In genomic region chrX:150589696-150590095, GRCm38 (mm10) we compare ENCODE assay signal across 8 mouse cellular contexts. TPM values are rescaled to one million over a fixed set of nuclear protein-coding genes. Genes with fewer than 3 reads are reported as not detected.
DNase-seq lines count a peak whose midpoint lies in the region; ATAC-seq and TF ChIP-seq lines count a peak whose summit lies in the region.

Gene Apex2 (minus strand): TSS chrX:150589868.

- DNase-seq in frontal cortex, adult 2 months (ENCODE audit: extremely low spot score in 1 of 2, low spot score in 1 of 2): no peak
- no peak for DNase-seq in frontal cortex, postnatal 10 days (ENCODE audit: low spot score in 2 of 2)
- no peak for DNase-seq in thymus, adult 2 months
- no peak for DNase-seq in thymus, adult 18-20 months
- no peak for DNase-seq in ovary, postnatal 14 days (ENCODE audit: low spot score)
- no peak for DNase-seq in spleen, postnatal 4 days (ENCODE audit: low spot score in 2 of 2)

- 96% methylated on average over 5 of the region's 5 CpGs for WGBS in thymus, adult 2 months
- WGBS in intestine, embryonic 15.5 days: 71% methylated on average over 5 of the region's 5 CpGs
- 79% methylated on average over 5 of the region's 5 CpGs for WGBS in midbrain, embryonic 15.5 days

- no peak within 1 kb of the TSS for H3K9ac ChIP-seq in intestine, embryonic 15.5 days
- no peak within 1 kb of the TSS for H3K9ac ChIP-seq in midbrain, embryonic 15.5 days

- TF ChIP-seq POLR2A in thymus, adult 2 months (IDR thresholded peaks at IDR 0.05; ENCODE audit: control insufficient read depth, extremely low read depth, insufficient read depth, low read length, poor library complexity): no peak

- H3K27ac ChIP-seq in thymus, adult 2 months (ENCODE audit: control insufficient read depth, insufficient read depth, low read length): no peak within 1 kb of the TSS
- H3K27ac ChIP-seq in intestine, embryonic 15.5 days: no peak within 1 kb of the TSS
- no peak within 1 kb of the TSS for H3K27ac ChIP-seq in midbrain, embryonic 15.5 days

- TF ChIP-seq CTCF in thymus, adult 2 months (IDR thresholded peaks at IDR 0.05; ENCODE audit: borderline replicate concordance, control insufficient read depth, extremely low read depth, insufficient read depth, low read length, poor library complexity): no peak

- no peaks in the 10 kb centered on the region for H3K4me1 ChIP-seq in thymus, adult 2 months (replicated peaks; ENCODE audit: control insufficient read depth, insufficient read depth, low read length)
- no peaks in the 10 kb centered on the region for H3K4me1 ChIP-seq in intestine, embryonic 15.5 days (replicated peaks)
- H3K4me1 ChIP-seq in midbrain, embryonic 15.5 days: peaks cover 3% of the 10 kb centered on the region

- no peak for ATAC-seq in intestine, embryonic 15.5 days
- ATAC-seq in midbrain, embryonic 15.5 days (replicated peaks): no peak

- H3K36me3 ChIP-seq in thymus, adult 2 months (ENCODE audit: control insufficient read depth, insufficient read depth, low read length): 0 out of 2 replicates have a peak, but pooled peaks cover 5% of the 10 kb centered on the region
- H3K36me3 ChIP-seq in intestine, embryonic 15.5 days: no peaks in the 10 kb centered on the region
- H3K36me3 ChIP-seq in midbrain, embryonic 15.5 days (replicated peaks): no peaks in the 10 kb centered on the region

- H3K27me3 ChIP-seq in thymus, adult 2 months (ENCODE audit: control insufficient read depth, insufficient read depth, low read length): no peaks in the 10 kb centered on the region
- no peaks in the 10 kb centered on the region for H3K27me3 ChIP-seq in intestine, embryonic 15.5 days (replicated peaks)
- H3K27me3 ChIP-seq in midbrain, embryonic 15.5 days (replicated peaks): no peaks in the 10 kb centered on the region

- H3K9me3 ChIP-seq in intestine, embryonic 15.5 days: no peaks in the 10 kb centered on the region
- H3K9me3 ChIP-seq in midbrain, embryonic 15.5 days: no peaks in the 10 kb centered on the region

- peak within 1 kb of the TSS; percentile 55 for H3K4me2 ChIP-seq in intestine, embryonic 15.5 days (replicated peaks)
- H3K4me2 ChIP-seq in midbrain, embryonic 15.5 days: peak within 1 kb of the TSS; percentile 56

- no peak within 1 kb of the TSS for H3K4me3 ChIP-seq in thymus, adult 2 months (ENCODE audit: control insufficient read depth, insufficient read depth, low read length)
- H3K4me3 ChIP-seq in intestine, embryonic 15.5 days (replicated peaks): peak within 1 kb of the TSS; percentile 49; the same call in 1 of the 2 replicates
- H3K4me3 ChIP-seq in midbrain, embryonic 15.5 days: peak within 1 kb of the TSS; percentile 56; the same call in 1 of the 2 replicates

RNA-seq across cellular contexts. Expression of gene Apex2, which starts in this region (rescaled TPM):
- polyA plus RNA-seq in frontal cortex, adult 2 months (2012; rRNA removed): 11.0 and 12.2 TPM in 2 replicates
- polyA plus RNA-seq in thymus, adult 2 months (2012; rRNA removed): 25.6 and 25.8 TPM in 2 replicates
- polyA plus RNA-seq in intestine, embryonic 15.5 days (2015; fragmentation: Nextera tagmentation; extraction: Ambion mirVana): 14.7 and 15.6 TPM in 2 replicates
- 19.0 and 22.5 TPM in 2 replicates for polyA plus RNA-seq in midbrain, embryonic 15.5 days (2015; fragmentation: Nextera tagmentation; extraction: Ambion mirVana)
